Mouse (Mus musculus) intestine, embryonic 14.5 days (tissue): ENCODE data around the gene Preb. TPM values are rescaled to one million over a fixed set of nuclear protein-coding genes. Genes with fewer than 3 reads are reported as not detected.

ENCODE experiments used
- ATAC-seq: fragments of 200-750 bp; cut with Nextera tagmentation; replicated peaks from 2 replicates; pipeline ENCODE4 v1.8.0; 2017; ENCODE audit warnings: low read depth, moderate number of reproducible peaks, moderate TSS enrichment, moderate library complexity; ENCODE audit not compliant: low FRiP score, low TSS enrichment
- DNase-seq: peaks from one replicate; pipeline ENCODE4 v3.0.0-alpha.2; 2018; ENCODE audit warnings: low spot score
- H3K27ac ChIP-seq: fragments of 300-500 bp; sonication (generic); 2 replicates; pipeline ENCODE4 v1.5.1; 2014; ENCODE audit warnings: low read depth, mild to moderate bottlenecking, control low read depth
- H3K27me3 ChIP-seq: fragments of 300-500 bp; sonication (generic); replicated peaks from 2 replicates; pipeline ENCODE4 v1.6.1; 2014; ENCODE audit warnings: low read length, control low read depth; ENCODE audit not compliant: control insufficient read depth, insufficient read depth
- H3K36me3 ChIP-seq: fragments of 300-500 bp; sonication (generic); 2 replicates; pipeline ENCODE4 v1.6.1; 2014; ENCODE audit warnings: low read length, control low read depth; ENCODE audit not compliant: control insufficient read depth, insufficient read depth
- H3K4me1 ChIP-seq: fragments of 300-500 bp; sonication (generic); replicated peaks from 2 replicates; pipeline ENCODE4 v1.6.1; 2014; ENCODE audit warnings: low read length, control low read depth, mixed read lengths; ENCODE audit not compliant: control insufficient read depth, insufficient read depth
- H3K4me2 ChIP-seq: fragments of 300-500 bp; sonication (generic); 2 replicates; pipeline ENCODE4 v1.6.1; 2014; ENCODE audit warnings: low read length
- H3K4me3 ChIP-seq: fragments of 300-500 bp; sonication (generic); 2 replicates; pipeline ENCODE4 v1.5.1; 2014; ENCODE audit warnings: low read depth, low read length, control low read depth, mixed read lengths
- H3K9ac ChIP-seq: fragments of 300-500 bp; sonication (generic); 2 replicates; pipeline ENCODE4 v1.6.1; 2014; ENCODE audit warnings: mild to moderate bottlenecking, low read length
- H3K9me3 ChIP-seq: fragments of 300-500 bp; sonication (generic); 2 replicates; pipeline ENCODE4 v1.6.1; 2016; ENCODE audit warnings: low read length, control low read depth; ENCODE audit not compliant: control insufficient read depth
- WGBS: fragments of 180-500 bp; shearing (Covaris S2); extraction: QIAGEN DNeasy Blood & Tissue Kit; methylation state at CpG from one replicate; pipeline ENCODE4 v1.1.7; 2014; 5-methylcytosine and 5-hydroxymethylcytosine counted together
- polyA plus RNA-seq: library from polyadenylated mRNA; unstranded; fragments of >200 nt; fragmentation: Nextera tagmentation; extraction: Ambion mirVana; gene quantifications from 2 replicates; pipeline ENCODE4 v1.2.1, GENCODE M21; 2014

The Preb gene
- polyA plus RNA-seq, 1 experiment from 2014 or later: 110 TPM

GRCm38 (mm10) chr5:30960814-30961213 lies 653 bp upstream of the Preb start:
- 90% methylated on average over 2 of the region's 2 CpGs for WGBS
- no peak for DNase-seq
- H3K4me3 ChIP-seq: peak overlapping the region; percentile 79
- H3K27me3 ChIP-seq: no peaks in the 10 kb centered on the region
- H3K9me3 ChIP-seq: no peaks in the 10 kb centered on the region
- no peak overlapping the region for H3K9ac ChIP-seq
- no peak for ATAC-seq
- peaks cover 14% of the 10 kb centered on the region for H3K36me3 ChIP-seq
- H3K4me2 ChIP-seq: peak overlapping the region; percentile 71
- H3K4me1 ChIP-seq: peaks cover 17% of the 10 kb centered on the region
- H3K27ac ChIP-seq: peak overlapping the region; percentile 82

GRCm38 (mm10) chr5:30959198-30959854 lies 835 bp downstream of the Preb start:
- Histone ChIP-seq H3K9me3 (no peaks in the 10 kb centered on the region), H3K27ac (peak overlapping the region; percentile 82), H3K4me1 (peaks cover 17% of the 10 kb centered on the region), H3K4me3 (peak overlapping the region; percentile 79), H3K27me3 (no peaks in the 10 kb centered on the region), H3K4me2 (peak overlapping the region; percentile 82), H3K36me3 (peaks cover 29% of the 10 kb centered on the region), H3K9ac (peak overlapping the region; percentile 80)
- 26% methylated on average over 19 of the region's 19 CpGs for WGBS
- no peak for ATAC-seq
- DNase-seq: no peak

GRCm38 (mm10) chr5:30957891-30958290 lies 2.3 kb downstream of the Preb start:
- Histone ChIP-seq H3K4me2 (no peak overlapping the region), H3K4me1 (peaks cover 17% of the 10 kb centered on the region), H3K27ac (no peak overlapping the region), H3K9ac (no peak overlapping the region), H3K27me3 (no peaks in the 10 kb centered on the region), H3K9me3 (no peaks in the 10 kb centered on the region), H3K36me3 (peaks cover 42% of the 10 kb centered on the region), H3K4me3 (no peak overlapping the region)
- WGBS: 89% methylated on average over 6 of the region's 6 CpGs
- DNase-seq: no peak
- no peak for ATAC-seq

- peaks cover 50% of the 10 kb centered on the region for H3K36me3 ChIP-seq
- H3K4me2 ChIP-seq: no peak overlapping the region
- H3K9me3 ChIP-seq: no peaks in the 10 kb centered on the region
- peaks cover 17% of the 10 kb centered on the region for H3K4me1 ChIP-seq
- H3K27ac ChIP-seq: no peak overlapping the region
- no peaks in the 10 kb centered on the region for H3K27me3 ChIP-seq
- ATAC-seq (no peak), DNase-seq (no peak)
- H3K4me3 ChIP-seq: no peak overlapping the region
- 91% methylated on average over 6 of the region's 6 CpGs for WGBS
- H3K9ac ChIP-seq: no peak overlapping the region
These were observed 4.4 kb downstream of the Preb start for GRCm38 (mm10) chr5:30955751-30956150.

- Histone ChIP-seq H3K9ac (no peak overlapping the region), H3K4me3 (no peak overlapping the region), H3K4me1 (peaks cover 22% of the 10 kb centered on the region), H3K36me3 (peaks cover 50% of the 10 kb centered on the region), H3K9me3 (no peaks in the 10 kb centered on the region), H3K4me2 (no peak overlapping the region), H3K27ac (no peak overlapping the region), H3K27me3 (no peaks in the 10 kb centered on the region)
- DNase-seq (no peak), ATAC-seq (no peak)
- WGBS: 91% methylated on average over 9 of the region's 9 CpGs
These were observed 5.6 kb downstream of the Preb start for GRCm38 (mm10) chr5:30954556-30954955.

GRCm38 (mm10) chr5:30954065-30954464 lies 6.1 kb downstream of the Preb start:
- WGBS: 93% methylated on average over 6 of the region's 6 CpGs
- Histone ChIP-seq H3K9ac (no peak overlapping the region), H3K27me3 (no peaks in the 10 kb centered on the region), H3K9me3 (no peaks in the 10 kb centered on the region), H3K27ac (no peak overlapping the region), H3K4me3 (no peak overlapping the region), H3K4me2 (no peak overlapping the region), H3K36me3 (peaks cover 50% of the 10 kb centered on the region), H3K4me1 (peaks cover 23% of the 10 kb centered on the region)
- ATAC-seq (no peak), DNase-seq (no peak)

GRCm38 (mm10) chr5:30952551-30952950 lies 7.6 kb downstream of the Preb start:
- H3K36me3 ChIP-seq: peaks cover 40% of the 10 kb centered on the region
- 85% methylated on average over 5 of the region's 5 CpGs for WGBS
- ATAC-seq (no peak), DNase-seq (no peak)
- no peak overlapping the region for H3K9ac ChIP-seq
- no peak overlapping the region for H3K4me3 ChIP-seq
- H3K9me3 ChIP-seq: no peaks in the 10 kb centered on the region
- peaks cover 8% of the 10 kb centered on the region; the same call in 1 of the 2 replicates for H3K4me1 ChIP-seq
- H3K4me2 ChIP-seq: no peak overlapping the region
- no peaks in the 10 kb centered on the region for H3K27me3 ChIP-seq
- no peak overlapping the region for H3K27ac ChIP-seq

- no peak overlapping the region for H3K9ac ChIP-seq
- peaks cover 8% of the 10 kb centered on the region; the same call in 1 of the 2 replicates for H3K4me1 ChIP-seq
- ATAC-seq: no peak
- peaks cover 40% of the 10 kb centered on the region for H3K36me3 ChIP-seq
- H3K4me3 ChIP-seq: no peak overlapping the region
- H3K4me2 ChIP-seq: no peak overlapping the region
- no peaks in the 10 kb centered on the region for H3K27me3 ChIP-seq
- DNase-seq: no peak
- no peak overlapping the region for H3K27ac ChIP-seq
- no peaks in the 10 kb centered on the region for H3K9me3 ChIP-seq
- WGBS: 87% methylated on average over 6 of the region's 6 CpGs
These were observed 8.5 kb downstream of the Preb start for GRCm38 (mm10) chr5:30951706-30952105.

- H3K4me2 ChIP-seq: no peak overlapping the region
These were observed 9.2 kb downstream of the Preb start for GRCm38 (mm10) chr5:30950922-30951321.

More at GRCm38 (mm10) chr5:30950922-30951321, 9.2 kb downstream of the Preb start:
- Histone ChIP-seq H3K9ac (no peak overlapping the region), H3K36me3 (peaks cover 37% of the 10 kb centered on the region), H3K9me3 (no peaks in the 10 kb centered on the region), H3K4me3 (no peak overlapping the region), H3K27me3 (peaks cover 4% of the 10 kb centered on the region; the same call in 1 of the 2 replicates), H3K27ac (no peak overlapping the region), H3K4me1 (peaks cover 8% of the 10 kb centered on the region; the same call in 1 of the 2 replicates)
- WGBS: 87% methylated on average over 2 of the region's 2 CpGs
- DNase-seq (no peak), ATAC-seq (no peak)
